Mouse (Mus musculus) heart, postnatal 0 days (tissue): ENCODE results near the gene Zfp189.

Source experiments
- CTCF ChIP-seq: IDR thresholded peaks from 2 replicates; pipeline ENCODE4 v1.5.1; 2016; ENCODE audit warnings: antibody characterized with exemption, control low read depth, low read depth
- EP300 ChIP-seq: IDR thresholded peaks from 2 replicates; pipeline ENCODE4 v1.6.1; 2016; ENCODE audit warnings: antibody characterized with exemption, low read depth

GRCm38 (mm10) chr4:49521346-49521745 is 370 bp downstream of the Zfp189 start:
- TF ChIP-seq EP300 (no peak), CTCF (peak; percentile 19; the same call in 1 of the 2 replicates)
